Mouse (Mus musculus) heart, postnatal 0 days (tissue): ENCODE data around the gene Rrbp1. TPM values are rescaled to one million over a fixed set of nuclear protein-coding genes. Genes with fewer than 3 reads are reported as not detected.

Source experiments
- ATAC-seq: fragments of 200-750 bp; cut with Nextera tagmentation; 2 replicates; pipeline ENCODE4 v1.8.0; 2017; ENCODE audit warnings: low read depth, moderate number of reproducible peaks, moderate library complexity; ENCODE audit not compliant: insufficient read depth
- DNase-seq: peaks from one replicate; pipeline ENCODE4 v3.0.0-alpha.2; 2016; ENCODE audit warnings: low spot score
- H3K27ac ChIP-seq: fragments of 300-500 bp; sonication (generic); 2 replicates; pipeline ENCODE4 v1.5.1; 2014; ENCODE audit warnings: low read depth, mild to moderate bottlenecking
- H3K27me3 ChIP-seq: fragments of 300-500 bp; sonication (generic); 2 replicates; pipeline ENCODE4 v1.6.1; 2014; ENCODE audit warnings: low read length, mixed read lengths; ENCODE audit not compliant: control insufficient read depth, insufficient read depth
- H3K36me3 ChIP-seq: fragments of 300-500 bp; sonication (generic); replicated peaks from 2 replicates; pipeline ENCODE4 v1.6.1; 2014; ENCODE audit warnings: low read length, mixed read lengths; ENCODE audit not compliant: control insufficient read depth, insufficient read depth
- H3K4me1 ChIP-seq: fragments of 300-500 bp; sonication (generic); 2 replicates; pipeline ENCODE4 v1.6.1; 2014; ENCODE audit warnings: antibody characterized with exemption; ENCODE audit not compliant: control insufficient read depth, insufficient read depth
- H3K4me2 ChIP-seq: fragments of 300-500 bp; sonication (generic); 2 replicates; pipeline ENCODE4 v1.6.1; 2014; ENCODE audit warnings: low read depth, mild to moderate bottlenecking, low read length, moderate library complexity
- H3K4me3 ChIP-seq: fragments of 300-500 bp; sonication (generic); 2 replicates; pipeline ENCODE4 v1.5.1; 2014; ENCODE audit warnings: low read depth, low read length
- H3K9ac ChIP-seq: fragments of 300-500 bp; sonication (generic); replicated peaks from 2 replicates; pipeline ENCODE4 v1.6.1; 2014; ENCODE audit warnings: low read depth, low read length, mixed read lengths
- H3K9me3 ChIP-seq: fragments of 300-500 bp; sonication (generic); replicated peaks from 2 replicates; pipeline ENCODE4 v1.6.1; 2016; ENCODE audit warnings: low read length; ENCODE audit not compliant: control insufficient read depth
- CTCF ChIP-seq: IDR thresholded peaks from 2 replicates; pipeline ENCODE4 v1.5.1; 2016; ENCODE audit warnings: antibody characterized with exemption, control low read depth, low read depth
- EP300 ChIP-seq: IDR thresholded peaks from 2 replicates; pipeline ENCODE4 v1.6.1; 2016; ENCODE audit warnings: antibody characterized with exemption, low read depth
- WGBS: fragments of 180-500 bp; shearing (Covaris S2); extraction: QIAGEN DNeasy Blood & Tissue Kit; methylation state at CpG from one replicate; pipeline ENCODE4 v1.1.7; 2014; 5-methylcytosine and 5-hydroxymethylcytosine counted together
- polyA plus RNA-seq: library from polyadenylated mRNA; unstranded; fragments of >200 nt; fragmentation: Nextera tagmentation; extraction: Ambion mirVana; gene quantifications from 2 replicates; pipeline ENCODE4 v1.2.1, GENCODE M21; 2015
- total RNA-seq: library from RNA; depleted of rRNA; stranded (reverse); fragments of >200 nt; gene quantifications from 2 replicates; pipeline ENCODE4 v1.2.3, GENCODE M21; 2014; ENCODE audit warnings: low replicate concordance

Rrbp1 gene
- total and polyA plus RNA-seq, 2 experiments from 2014 or later, result 49.3 to 53.0 TPM

GRCm38 (mm10) chr2:143970841-143971240 is 40.2 kb downstream of the Rrbp1 start:
- peak; percentile 28; the same call in 1 of the 2 replicates for ATAC-seq

GRCm38 (mm10) chr2:143969260-143969659 is 41.8 kb downstream of the Rrbp1 start:
- Histone ChIP-seq H3K27ac (no peak overlapping the region), H3K4me3 (no peak overlapping the region), H3K36me3 (peaks cover 96% of the 10 kb centered on the region), H3K9ac (no peak overlapping the region), H3K4me1 (peaks cover 6% of the 10 kb centered on the region; the same call in 1 of the 2 replicates), H3K9me3 (no peaks in the 10 kb centered on the region), H3K27me3 (no peaks in the 10 kb centered on the region), H3K4me2 (no peak overlapping the region)
- TF ChIP-seq CTCF (no peak), EP300 (no peak)
- 92% methylated on average over 7 of the region's 7 CpGs for WGBS
- DNase-seq, result no peak
- no peak for ATAC-seq

More at GRCm38 (mm10) chr2:143970841-143971240, 40.2 kb downstream of the Rrbp1 start:
- no peaks in the 10 kb centered on the region for H3K27me3 ChIP-seq
- no peak overlapping the region for H3K9ac ChIP-seq
- peaks cover 84% of the 10 kb centered on the region for H3K36me3 ChIP-seq
- H3K4me1 ChIP-seq, result peaks cover 6% of the 10 kb centered on the region; the same call in 1 of the 2 replicates
- no peak for DNase-seq
- no peaks in the 10 kb centered on the region for H3K9me3 ChIP-seq
- 46% methylated on average over 2 of the region's 2 CpGs for WGBS
- TF ChIP-seq CTCF (no peak), EP300 (no peak)
- H3K4me2 ChIP-seq, result no peak overlapping the region
- H3K27ac ChIP-seq, result no peak overlapping the region
- H3K4me3 ChIP-seq, result no peak overlapping the region

- Histone ChIP-seq H3K4me3 (no peak overlapping the region), H3K9me3 (no peaks in the 10 kb centered on the region), H3K4me2 (no peak overlapping the region), H3K27me3 (no peaks in the 10 kb centered on the region), H3K36me3 (peaks cover 80% of the 10 kb centered on the region), H3K27ac (no peak overlapping the region), H3K9ac (no peak overlapping the region), H3K4me1 (no peaks in the 10 kb centered on the region)
- ATAC-seq, result no peak
- WGBS, result 100% methylated on average over 1 of the region's 1 CpGs
- TF ChIP-seq CTCF (no peak; the same call in 1 of the 2 replicates), EP300 (no peak)
- DNase-seq, result no peak
Measured at GRCm38 (mm10) chr2:143963318-143963717, 47.7 kb downstream of the Rrbp1 start.

- 94% methylated on average over 5 of the region's 5 CpGs for WGBS
- TF ChIP-seq CTCF, result no peak
Measured at GRCm38 (mm10) chr2:143962192-143962591, 48.9 kb downstream of the Rrbp1 start.

GRCm38 (mm10) chr2:143955746-143956145 is 55.3 kb downstream of the Rrbp1 start:
- H3K4me1 ChIP-seq, result no peaks in the 10 kb centered on the region
- no peak for ATAC-seq
- TF ChIP-seq EP300 (no peak), CTCF (no peak)
- H3K4me3 ChIP-seq, result no peak overlapping the region
- no peak overlapping the region for H3K4me2 ChIP-seq
- H3K36me3 ChIP-seq, result peaks cover 79% of the 10 kb centered on the region
- 91% methylated on average over 4 of the region's 4 CpGs for WGBS
- H3K9me3 ChIP-seq, result no peaks in the 10 kb centered on the region
- H3K9ac ChIP-seq, result no peak overlapping the region
- H3K27ac ChIP-seq, result no peak overlapping the region
- no peak for DNase-seq
- H3K27me3 ChIP-seq, result no peaks in the 10 kb centered on the region

More at GRCm38 (mm10) chr2:143962192-143962591, 48.9 kb downstream of the Rrbp1 start:
- Histone ChIP-seq H3K4me1 (no peaks in the 10 kb centered on the region), H3K27ac (no peak overlapping the region), H3K36me3 (peaks cover 79% of the 10 kb centered on the region), H3K4me3 (no peak overlapping the region), H3K4me2 (no peak overlapping the region), H3K9ac (no peak overlapping the region), H3K27me3 (no peaks in the 10 kb centered on the region), H3K9me3 (no peaks in the 10 kb centered on the region)
- DNase-seq, result no peak
- no peak for ATAC-seq

- H3K9ac ChIP-seq, result no peak overlapping the region
- no peaks in the 10 kb centered on the region for H3K4me1 ChIP-seq
- ATAC-seq (no peak), DNase-seq (no peak)
- peaks cover 85% of the 10 kb centered on the region for H3K36me3 ChIP-seq
- H3K27me3 ChIP-seq, result no peaks in the 10 kb centered on the region
- 71% methylated on average over 4 of the region's 4 CpGs for WGBS
- H3K4me2 ChIP-seq, result no peak overlapping the region
- H3K27ac ChIP-seq, result no peak overlapping the region
- no peak overlapping the region for H3K4me3 ChIP-seq
- no peaks in the 10 kb centered on the region for H3K9me3 ChIP-seq
- TF ChIP-seq EP300 (no peak), CTCF (no peak)
Measured at GRCm38 (mm10) chr2:143955004-143955403, 56.1 kb downstream of the Rrbp1 start.
